Mouse (Mus musculus) gastrocnemius, postnatal 10 days (tissue): Measurements from ENCODE around the gene Scaper. TPM values are rescaled to one million over a fixed set of nuclear protein-coding genes. Genes with fewer than 3 reads are reported as not detected.

Source experiments
- DNase-seq: peaks from one replicate; pipeline ENCODE4 v3.0.0; 2021; ENCODE audit warnings: mixed read lengths
- long read RNA-seq, 2 experiments: library from polyadenylated mRNA; stranded (forward); transcript quantifications; one replicate each; pipeline ENCODE4 v2.0.0; 2021
- total RNA-seq, 2 experiments: library from RNA; stranded (reverse); gene quantifications; 2 replicates each; pipeline ENCODE4 v1.2.3; 2021

The Scaper gene
- 10 to 100 TPM in 1 of 2 experiments, 1 to 10 TPM in 1; 9.5 to 11.1 TPM for total RNA-seq
- long read RNA-seq, experiment 1, full-length matches to known transcripts = 8 of 12 reads
- long read RNA-seq, experiment 1, partial matches to known transcripts = 1 of 12 reads
- long read RNA-seq, experiment 1, other reads (novel, unspliced or antisense) = 3 of 12 reads
- long read RNA-seq, experiment 2, full-length matches to known transcripts = 2 of 6 reads
- long read RNA-seq, experiment 2, partial matches to known transcripts = 1 of 6 reads
- long read RNA-seq, experiment 2, other reads (novel, unspliced or antisense) = 3 of 6 reads

DNA sequence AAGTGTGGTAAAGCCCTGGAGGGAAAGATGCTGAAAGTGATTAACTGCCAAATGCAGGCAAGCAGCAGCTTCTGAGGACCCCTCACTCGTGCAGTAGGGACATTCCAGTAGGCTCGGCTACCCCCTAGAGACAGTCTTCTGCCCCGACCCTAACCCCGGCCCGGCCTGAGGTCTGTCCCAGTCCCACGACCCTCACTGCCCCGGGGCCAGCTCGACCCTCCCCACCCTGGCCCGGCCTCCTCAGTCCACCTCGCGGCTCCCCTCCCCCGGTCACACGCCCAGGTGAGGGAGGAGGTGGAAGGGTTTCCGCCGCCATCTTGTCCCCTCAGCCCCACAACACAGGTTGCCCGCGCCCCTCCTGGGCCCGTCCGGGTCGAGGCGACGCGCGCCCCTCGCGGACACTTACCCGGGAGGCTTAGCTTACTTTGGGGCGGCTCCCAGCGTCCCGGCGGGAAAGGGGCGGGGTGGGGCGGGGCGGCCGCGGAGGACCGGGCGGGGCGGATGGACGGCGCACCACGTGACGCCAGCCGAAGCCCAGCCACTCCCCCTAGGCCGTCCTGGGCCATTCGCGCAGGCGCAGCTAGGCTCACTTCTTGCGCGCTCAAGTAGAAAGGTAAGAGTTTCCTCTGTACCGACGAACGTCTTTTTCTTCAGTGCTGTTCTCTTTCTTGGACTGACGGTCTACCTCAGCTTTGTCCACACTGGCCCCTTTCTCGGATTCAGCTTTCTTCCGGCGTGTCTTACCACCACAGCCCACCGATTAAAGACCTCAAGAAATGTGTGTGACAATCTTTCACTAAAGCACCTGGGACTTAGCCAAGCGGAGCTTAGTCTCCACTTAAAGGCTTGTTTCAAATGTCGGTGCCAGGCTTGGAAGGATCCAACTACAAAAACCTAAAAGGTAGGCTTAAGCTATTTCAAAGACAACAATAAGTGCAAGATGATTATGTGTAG is at the start of gene Scaper:
Gene Scaper (minus strand): TSS at position 456 of the 954 bp plus-strand sequence.
- peak; percentile 90 for DNase-seq

DNA sequence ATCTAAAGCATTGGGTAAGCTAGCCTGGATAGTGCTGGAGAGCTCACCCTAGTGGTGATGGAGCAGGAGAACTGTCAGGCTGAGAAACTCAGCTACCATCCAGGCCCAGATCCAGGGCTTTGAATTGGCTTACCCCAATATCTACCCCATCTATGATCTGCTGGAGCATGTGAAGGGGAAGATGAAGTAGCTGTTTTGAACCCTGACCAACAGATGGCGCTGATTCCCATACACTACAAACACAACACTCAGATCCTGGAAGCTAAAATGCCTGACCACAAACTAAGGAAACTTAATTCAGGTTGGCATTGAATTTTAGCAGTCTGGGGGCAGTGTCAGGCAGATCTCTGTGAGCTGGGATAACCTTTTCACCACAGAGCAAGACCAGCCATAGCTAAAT is 8.9 kb upstream of the Scaper start:
- peak; percentile 23 for DNase-seq

DNA sequence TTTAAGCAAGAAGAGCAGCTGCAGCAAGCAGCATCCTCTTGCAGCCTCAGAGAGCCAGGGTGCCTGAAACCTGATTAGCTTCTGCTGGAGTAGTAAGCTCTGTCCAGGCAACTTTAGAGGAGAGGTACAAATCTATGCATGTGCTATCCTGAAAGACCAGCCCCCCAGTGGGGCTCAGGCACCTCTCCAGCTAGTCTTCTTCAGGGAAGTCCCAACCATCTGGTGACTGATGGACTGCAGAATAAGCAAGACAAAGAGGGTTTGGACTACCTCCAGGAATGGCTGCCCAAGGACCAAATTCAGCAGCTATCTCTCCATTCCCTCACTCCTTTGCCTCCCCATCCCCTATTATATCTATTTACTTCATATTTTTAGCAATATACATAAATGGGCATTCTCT is 3.4 kb upstream of the Scaper start:
- no peak for DNase-seq

DNA sequence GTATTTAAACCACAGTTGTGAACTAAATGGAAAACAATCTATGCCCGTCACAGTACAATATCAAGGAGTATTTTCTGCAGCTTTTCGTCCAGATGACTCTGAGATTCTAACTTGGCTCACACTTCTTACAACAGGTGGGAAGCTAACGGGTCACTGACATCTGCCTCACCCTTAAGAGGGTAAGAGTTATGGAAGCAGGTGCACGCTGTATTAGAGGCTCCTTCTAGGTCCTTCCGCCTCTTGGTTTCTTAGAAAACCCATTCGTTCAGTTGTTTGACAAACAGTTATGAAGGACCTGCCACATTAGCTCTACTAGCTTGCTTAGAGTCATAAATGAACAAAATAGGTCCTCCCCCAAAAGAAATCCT is 683 bp upstream of the Scaper start:
- DNase-seq = no peak

DNA sequence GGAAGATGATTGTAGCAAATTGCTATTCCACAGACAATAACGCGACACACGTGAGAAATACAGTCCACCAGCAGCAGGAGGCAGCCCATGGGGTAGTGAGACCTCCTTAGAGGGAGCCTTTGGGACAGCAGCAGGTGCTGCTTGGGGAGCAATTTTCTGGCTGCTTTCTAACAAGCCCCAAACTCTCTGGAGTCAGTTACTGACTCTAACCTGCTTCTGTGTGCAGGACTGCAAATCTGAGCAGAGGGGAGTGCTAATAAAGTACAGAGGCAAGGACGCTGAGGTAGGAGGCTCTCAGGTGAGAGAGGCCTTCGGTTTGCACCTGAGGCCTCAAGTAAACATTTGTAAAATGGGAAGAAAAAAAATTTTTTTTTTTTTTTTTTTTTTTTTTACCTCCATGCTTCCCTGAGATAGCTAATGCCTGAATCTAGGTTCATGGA is 675 bp downstream of the Scaper start:
- no peak for DNase-seq

- no peak for DNase-seq
Observed at GRCm38 (mm10) chr9:55932482-55932881, 5.4 kb downstream of the Scaper start.

DNA sequence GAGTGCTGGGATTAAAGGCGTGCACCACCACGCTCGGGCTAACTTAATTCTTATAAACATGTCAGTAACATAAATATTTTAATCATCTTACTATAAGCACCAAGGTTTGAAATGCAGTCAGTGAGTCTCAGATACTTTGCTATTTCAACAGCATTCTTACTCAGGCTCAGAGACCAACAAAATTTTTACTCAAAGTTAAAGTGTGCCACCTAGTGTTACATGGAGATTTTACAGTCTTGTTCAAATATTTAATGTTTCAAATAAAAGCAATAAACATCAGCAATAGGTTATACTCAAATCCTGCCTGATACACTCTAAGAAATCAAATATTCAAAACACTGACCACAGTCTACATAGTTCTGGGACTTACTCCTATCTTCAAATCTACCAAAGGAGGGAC is 19.3 kb downstream of the Scaper start:
- no peak for DNase-seq

DNA sequence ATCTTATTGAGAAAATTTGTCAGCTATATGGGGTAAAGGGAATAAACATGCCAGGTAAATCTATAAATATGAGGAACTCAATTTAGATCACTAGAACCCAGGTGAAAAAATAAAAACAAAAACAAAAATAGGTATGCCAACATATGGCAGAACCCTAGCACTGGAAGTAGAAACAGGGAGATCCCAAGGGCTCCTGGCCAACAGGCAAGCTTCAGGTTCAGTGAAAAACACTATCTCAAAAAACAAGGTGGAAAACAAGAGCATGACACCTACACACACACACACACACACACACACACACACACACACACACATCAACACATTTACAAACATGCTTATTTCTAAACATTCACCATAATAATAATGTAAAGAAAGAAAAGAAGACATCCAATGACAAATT is 21.2 kb downstream of the Scaper start:
- no peak for DNase-seq

GRCm38 (mm10) chr9:55911481-55911880 is 26.4 kb downstream of the Scaper start:
- DNase-seq = no peak

DNA sequence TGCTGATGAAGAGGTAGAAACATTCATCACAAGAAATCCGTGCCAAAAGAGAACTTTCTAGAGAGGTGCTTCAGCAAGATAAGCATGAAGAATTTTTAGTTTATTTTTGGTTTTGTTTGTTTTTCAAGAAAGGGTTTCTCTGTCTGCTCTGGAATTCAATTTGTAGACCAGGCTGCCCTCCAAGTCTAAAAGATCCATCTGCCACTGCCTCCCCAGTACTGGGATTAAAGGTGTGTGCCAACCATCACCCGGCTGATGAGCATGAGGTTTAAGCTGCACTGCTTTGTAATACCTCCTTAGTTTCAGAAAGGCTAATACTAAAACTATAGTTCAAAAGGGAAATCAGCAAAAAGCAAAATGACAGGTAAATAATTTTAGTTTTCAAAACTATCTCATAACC is 35.0 kb downstream of the Scaper start:
- no peak for DNase-seq

DNA sequence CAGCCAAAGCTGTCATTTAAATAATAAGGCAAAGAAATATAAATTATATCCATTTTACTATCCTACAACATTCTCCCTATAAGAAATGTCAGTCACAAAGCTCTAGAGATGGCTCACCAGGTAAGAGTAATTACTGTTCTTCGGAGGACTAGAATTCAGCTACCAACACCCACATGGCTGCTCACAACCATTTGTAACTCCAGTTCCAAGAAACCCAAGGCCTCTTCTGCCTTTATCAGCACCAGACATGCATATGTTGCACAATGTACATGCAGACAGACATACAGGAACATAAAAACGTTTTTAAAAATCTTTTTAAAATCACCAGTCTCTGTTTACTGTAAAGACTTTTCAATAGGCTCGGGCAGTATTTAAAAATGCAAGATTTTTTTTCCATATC is 36.3 kb downstream of the Scaper start:
- DNase-seq = no peak

GRCm38 (mm10) chr9:55900531-55900930 is 37.4 kb downstream of the Scaper start:
- DNase-seq = no peak

GRCm38 (mm10) chr9:55878066-55878465 is 59.9 kb downstream of the Scaper start:
- DNase-seq = no peak

DNA sequence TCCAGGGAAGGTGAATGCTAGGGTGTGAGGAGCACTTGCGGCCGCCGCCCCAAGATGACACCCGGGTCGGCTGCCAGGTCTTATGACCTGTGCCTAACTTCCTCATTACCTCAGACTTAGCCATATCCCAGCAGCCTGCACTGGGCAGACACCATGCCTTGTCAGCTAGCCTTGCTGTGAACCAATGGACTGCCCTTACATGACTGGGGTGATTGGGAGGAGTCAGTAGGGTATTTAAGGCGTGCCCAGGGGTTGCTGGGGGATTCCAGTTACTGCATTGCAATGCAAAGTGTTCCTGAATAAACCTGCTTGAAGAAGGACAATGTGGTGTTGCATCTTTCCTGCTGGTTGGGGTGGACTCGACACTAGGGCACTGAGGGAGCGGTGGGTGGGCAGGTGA is 148.5 kb downstream of the Scaper start:
- no peak for DNase-seq

- no peak for DNase-seq
Observed at GRCm38 (mm10) chr9:55712016-55712415, 225.9 kb downstream of the Scaper start.

DNA sequence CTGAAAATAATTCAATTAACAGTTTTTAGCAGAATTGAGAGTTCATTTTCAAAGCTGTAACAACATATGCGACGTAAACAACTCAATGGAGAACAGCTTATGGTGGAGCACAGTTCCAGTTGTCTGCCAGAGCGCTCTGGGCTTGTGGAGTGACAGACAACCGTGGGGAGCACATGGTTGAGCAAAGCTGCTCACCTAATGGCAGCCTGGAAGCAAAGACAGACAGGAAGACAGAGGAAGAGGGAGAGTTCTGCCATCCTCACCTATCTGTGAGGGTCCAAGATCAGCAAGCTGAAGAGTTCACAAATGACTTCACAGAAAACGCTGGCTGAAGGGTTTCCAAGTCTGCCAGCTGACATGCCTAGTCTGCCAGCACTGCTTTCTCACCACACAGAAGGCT is 227.4 kb downstream of the Scaper start:
- no peak for DNase-seq

- no peak for DNase-seq
Observed at GRCm38 (mm10) chr9:55706603-55707002, 231.3 kb downstream of the Scaper start.

GRCm38 (mm10) chr9:55695307-55695706 is 242.6 kb downstream of the Scaper start:
- no peak for DNase-seq

GRCm38 (mm10) chr9:55677099-55677498 is 260.8 kb downstream of the Scaper start:
- no peak for DNase-seq

DNA sequence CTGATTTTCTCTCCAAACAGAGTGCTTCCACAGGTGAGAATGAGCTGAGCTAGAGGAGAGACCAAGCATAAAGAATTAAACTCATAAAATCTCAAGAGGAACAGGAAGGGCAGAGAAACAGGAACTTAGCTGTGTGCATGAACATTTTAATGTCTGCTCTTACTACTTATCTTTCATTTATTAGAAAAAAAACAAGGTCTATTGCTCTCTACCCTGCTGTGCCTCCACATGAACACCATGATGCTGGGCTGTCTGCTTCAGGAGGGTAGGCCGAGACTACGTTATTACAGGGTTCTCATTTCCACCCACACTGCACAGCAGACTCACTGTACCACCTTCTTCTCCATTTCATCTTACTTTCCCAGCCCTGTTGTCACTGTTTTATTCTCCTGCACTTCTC is 291.5 kb downstream of the Scaper start:
- DNase-seq = no peak

- no peak for DNase-seq
Observed at GRCm38 (mm10) chr9:55626990-55627389, 310.9 kb downstream of the Scaper start.

DNA sequence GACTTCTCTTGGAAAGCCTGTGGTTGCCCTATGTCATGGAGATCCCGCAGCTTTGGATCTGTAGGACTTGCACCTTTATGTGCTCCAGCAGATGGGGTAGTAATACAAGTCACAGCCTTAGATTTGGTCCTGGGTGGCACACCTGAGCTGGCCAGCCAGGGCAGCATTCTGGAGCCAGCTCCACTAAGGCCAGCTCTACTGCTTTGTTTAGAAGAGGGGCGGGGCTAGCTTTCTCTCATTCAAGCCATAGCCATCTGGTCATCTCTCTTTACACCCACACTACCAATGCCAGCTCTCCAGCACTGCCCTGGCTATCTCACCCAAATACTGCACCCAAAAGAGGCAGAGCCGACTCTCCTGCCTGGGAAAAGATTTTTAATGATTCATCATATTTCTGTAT is 323.2 kb downstream of the Scaper start:
- no peak for DNase-seq

- no peak for DNase-seq
Observed at GRCm38 (mm10) chr9:55609751-55610150, 328.2 kb downstream of the Scaper start.
